Mouse (Mus musculus) megakaryocyte, embryonic 14.5 days (primary cell): ENCODE measurements around the gene Bnipl. TPM values are rescaled to one million over a fixed set of nuclear protein-coding genes. Genes with fewer than 3 reads are reported as not detected.
A peak's percentile ranks its signal among the peaks of the same experiment; 100 is the strongest.
"Not testable (repeated sequence)": the region's sequence is repeated elsewhere in the genome, so short reads cannot be mapped to it uniquely, and the experiment has no call there.

ENCODE experiments used
- H3K27me3 ChIP-seq: replicated peaks from 2 replicates; pipeline ENCODE3; 2012; ENCODE audit warnings: inconsistent platforms
- H3K36me3 ChIP-seq: replicated peaks from 2 replicates; pipeline ENCODE3; 2012; ENCODE audit warnings: low read length, inconsistent platforms, mixed read lengths
- H3K4me1 ChIP-seq: 2 replicates; pipeline ENCODE4 v1.6.1; 2012; ENCODE audit warnings: inconsistent platforms
- H3K4me3 ChIP-seq: replicated peaks from 2 replicates; pipeline ENCODE3; 2012; ENCODE audit warnings: moderate library complexity, mild to moderate bottlenecking, inconsistent platforms
- H3K9me3 ChIP-seq: 2 replicates; pipeline ENCODE4 v1.6.1; 2012; ENCODE audit warnings: inconsistent platforms
- FLI1 ChIP-seq: IDR thresholded peaks from 2 replicates; pipeline ENCODE4 v1.6.1; 2012; ENCODE audit warnings: low read length, inconsistent platforms, mixed read lengths
- GATA1 ChIP-seq: IDR thresholded peaks from 3 replicates; pipeline ENCODE4 v1.6.1; 2012; ENCODE audit warnings: mixed read lengths, low read length, inconsistent platforms, borderline replicate concordance
- polyA plus RNA-seq: library from polyadenylated mRNA; stranded (reverse); fragments of >175 nt; gene quantifications from 2 replicates; pipeline ENCODE4 v1.2.3, GENCODE M21; 2012; ENCODE audit warnings: low replicate concordance; ENCODE audit not compliant: insufficient read depth

Bnipl gene
- polyA plus RNA-seq, 1 experiment: 0.30 TPM

DNA sequence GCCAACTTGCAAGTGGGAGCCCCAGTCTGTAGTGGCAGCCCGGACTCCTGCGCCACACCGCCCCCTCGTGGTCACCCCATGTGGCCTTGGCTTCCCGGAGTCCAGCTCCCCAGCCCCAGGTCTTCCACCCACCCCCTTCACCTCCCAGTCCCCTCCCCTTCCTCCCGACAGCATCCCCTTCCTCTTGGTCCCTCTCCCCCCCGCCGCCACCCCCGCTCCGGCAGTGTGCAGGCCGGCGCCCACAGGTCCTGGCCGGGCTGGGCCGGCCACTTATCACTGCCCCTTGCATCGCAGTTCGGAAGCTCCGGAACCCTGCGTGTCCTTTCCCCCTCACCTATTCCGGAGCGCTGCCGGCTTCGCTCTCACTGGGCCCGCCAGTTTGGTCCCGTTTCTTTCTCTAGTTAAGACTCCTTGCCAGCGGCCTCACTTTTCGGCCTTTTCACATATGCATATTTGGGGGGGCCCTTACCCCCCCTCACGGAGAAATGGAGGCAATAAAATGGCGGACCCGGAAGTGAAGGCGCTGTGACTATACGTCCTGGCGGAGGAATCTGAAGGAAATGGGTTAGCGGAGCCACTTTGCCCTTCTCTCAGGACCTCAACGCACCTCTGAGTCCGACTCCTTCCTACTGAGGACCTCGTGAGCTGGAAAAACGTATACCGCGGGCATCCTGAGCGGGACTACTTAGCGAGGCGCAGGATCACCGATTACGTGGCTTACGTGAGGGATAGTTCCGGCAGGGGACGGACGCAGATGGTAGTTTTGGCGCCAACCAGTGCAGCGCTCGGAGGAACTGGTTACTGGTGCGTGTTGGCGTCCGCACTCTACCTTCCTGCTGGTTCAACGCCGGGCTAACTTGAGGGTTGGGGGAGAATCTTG is 33.5 kb downstream of the Bnipl start, which contains the start of gene Gabpb2:
TSS of gene Gabpb2 (minus strand) at position 662 of the 880 bp plus-strand sequence.
- no peaks in the 10 kb centered on the region for H3K9me3 ChIP-seq
- no peak for TF ChIP-seq GATA1
- TF ChIP-seq FLI1: peak; percentile 25; the same call in 1 of the 2 replicates
- H3K4me3 ChIP-seq: peak within 1 kb of the TSS; percentile 98
- H3K4me1 ChIP-seq: peaks cover 56% of the 10 kb centered on the region
- H3K27me3 ChIP-seq: no peaks in the 10 kb centered on the region
- peaks cover 64% of the 10 kb centered on the region for H3K36me3 ChIP-seq

GRCm38 (mm10) chr3:95216655-95217254 is 34.2 kb downstream of the Bnipl start:
- H3K36me3 ChIP-seq: peaks cover 65% of the 10 kb centered on the region
- H3K27me3 ChIP-seq: no peaks in the 10 kb centered on the region
- H3K9me3 ChIP-seq: no peaks in the 10 kb centered on the region
- peaks cover 48% of the 10 kb centered on the region for H3K4me1 ChIP-seq
- H3K4me3 ChIP-seq: peak overlapping the region; percentile 98
- TF ChIP-seq FLI1 (no peak), GATA1 (no peak)

GRCm38 (mm10) chr3:95213609-95213975 is 37.4 kb downstream of the Bnipl start:
- H3K4me3 ChIP-seq: no peak overlapping the region
- H3K27me3 ChIP-seq: no peaks in the 10 kb centered on the region
- peaks cover 24% of the 10 kb centered on the region for H3K4me1 ChIP-seq
- TF ChIP-seq GATA1: no peak
- TF ChIP-seq FLI1: no peak
- peaks cover 63% of the 10 kb centered on the region for H3K36me3 ChIP-seq
- no peaks in the 10 kb centered on the region for H3K9me3 ChIP-seq

DNA sequence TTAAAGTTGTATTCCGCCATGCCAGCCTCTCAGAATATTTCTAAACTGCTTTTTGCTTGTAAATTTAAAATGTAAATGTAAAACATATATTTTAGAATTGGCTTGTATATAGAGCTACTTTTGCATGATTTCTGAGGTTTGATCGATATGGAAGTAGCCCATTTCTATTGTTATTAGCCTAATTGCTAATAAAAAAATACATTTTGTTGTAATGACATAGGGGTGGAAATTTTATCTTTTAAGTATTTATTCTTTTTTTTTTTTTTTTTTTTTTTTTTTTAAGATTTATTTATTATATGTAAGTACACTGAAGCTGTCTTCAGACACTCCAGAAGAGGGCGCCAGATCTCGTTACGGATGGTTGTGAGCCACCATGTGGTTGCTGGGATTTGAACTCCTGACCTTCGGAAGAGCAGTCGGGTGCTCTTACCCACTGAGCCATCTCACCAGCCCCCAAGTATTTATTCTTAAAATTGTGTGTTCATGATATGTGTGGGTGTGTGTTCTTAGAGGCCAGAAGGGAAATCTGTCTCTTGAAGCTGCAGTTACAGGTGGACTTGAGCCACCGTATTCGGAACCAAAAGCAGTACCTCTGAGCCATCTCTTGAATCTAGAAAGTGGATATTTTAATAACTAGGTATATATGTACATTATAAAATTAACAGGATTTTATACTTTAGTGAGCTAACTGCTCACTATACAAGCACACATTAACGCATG is 37.9 kb downstream of the Bnipl start:
- peaks cover 67% of the 10 kb centered on the region for H3K36me3 ChIP-seq
- not testable (repeated sequence) for H3K9me3 ChIP-seq

DNA sequence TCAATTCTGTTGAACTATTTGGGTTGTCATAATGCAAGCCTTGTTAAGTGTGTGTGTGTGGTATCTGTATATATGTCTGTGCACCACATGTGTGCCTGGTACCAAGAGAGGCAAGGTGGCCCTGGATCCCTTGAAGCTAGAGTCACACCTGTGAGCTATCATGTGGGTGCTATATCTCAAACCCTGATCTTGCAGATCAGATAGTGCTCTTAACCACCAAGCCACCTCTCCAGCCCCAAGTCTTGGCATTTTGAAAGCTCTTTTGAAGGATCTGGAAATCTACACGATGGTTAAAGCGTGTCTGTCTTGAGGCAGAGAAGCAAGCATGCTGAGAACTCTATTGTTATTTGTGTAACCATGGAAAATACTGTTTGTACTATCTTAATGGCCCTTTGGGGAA is 40.4 kb downstream of the Bnipl start:
- H3K4me1 ChIP-seq: peaks cover 10% of the 10 kb centered on the region; the same call in 1 of the 2 replicates
- no peak overlapping the region for H3K4me3 ChIP-seq
- TF ChIP-seq GATA1 (no peak), FLI1 (no peak)
- H3K36me3 ChIP-seq: peaks cover 82% of the 10 kb centered on the region
- H3K27me3 ChIP-seq: no peaks in the 10 kb centered on the region
- no peaks in the 10 kb centered on the region for H3K9me3 ChIP-seq

More for the DNA sequence above, 37.9 kb downstream of the Bnipl start:
- H3K27me3 ChIP-seq, H3K4me3 ChIP-seq: not testable (repeated sequence)
- H3K4me1 ChIP-seq: peaks cover 19% of the 10 kb centered on the region

DNA sequence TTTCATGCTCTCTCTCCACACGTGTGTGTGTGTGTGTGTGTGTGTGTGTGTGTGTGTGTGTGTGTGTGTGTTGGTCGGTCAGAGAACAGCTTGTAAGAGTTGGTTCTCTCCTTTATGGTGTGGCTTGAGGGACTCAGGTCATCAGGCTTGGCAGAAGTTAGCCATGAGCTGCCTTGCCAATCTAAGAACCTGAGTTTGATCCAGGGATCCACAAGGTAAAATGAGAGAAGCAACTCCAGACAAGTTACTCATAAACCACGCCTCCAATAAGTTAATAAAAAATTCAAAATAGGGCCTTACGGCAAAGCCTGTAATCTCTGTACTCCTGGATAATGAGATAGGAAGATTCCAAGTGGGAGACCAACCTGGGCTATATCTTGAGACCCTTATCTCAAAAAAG is 42.7 kb downstream of the Bnipl start:
- no peaks in the 10 kb centered on the region for H3K9me3 ChIP-seq
- TF ChIP-seq GATA1 (no peak), FLI1 (no peak)
- no peak overlapping the region for H3K4me3 ChIP-seq
- peaks cover 84% of the 10 kb centered on the region for H3K36me3 ChIP-seq
- peaks cover 3% of the 10 kb centered on the region; the same call in 1 of the 2 replicates for H3K4me1 ChIP-seq
- H3K27me3 ChIP-seq: no peaks in the 10 kb centered on the region

DNA sequence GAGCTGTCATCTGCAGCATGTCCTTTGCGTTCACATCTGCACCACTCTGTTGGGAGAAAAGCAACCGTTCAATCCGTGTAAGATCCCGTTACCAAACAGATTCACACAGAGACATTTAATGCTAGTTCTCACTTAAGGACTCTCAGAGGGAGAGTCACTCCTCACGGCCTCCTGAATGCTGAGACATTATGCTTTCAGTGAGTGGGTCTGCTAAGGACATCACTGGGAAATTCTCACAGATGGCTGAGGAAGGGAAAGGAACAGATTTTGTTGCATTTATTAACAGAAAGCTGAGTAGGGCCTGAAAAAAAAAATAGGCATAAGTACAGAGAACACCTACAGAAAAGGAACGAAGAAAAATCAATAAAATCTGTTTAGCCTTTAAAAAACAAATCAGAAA is 47.1 kb downstream of the Bnipl start:
- H3K4me1 ChIP-seq: no peaks in the 10 kb centered on the region
- H3K27me3 ChIP-seq: no peaks in the 10 kb centered on the region
- no peaks in the 10 kb centered on the region for H3K9me3 ChIP-seq
- no peak for TF ChIP-seq GATA1
- TF ChIP-seq FLI1: no peak
- H3K4me3 ChIP-seq: no peak overlapping the region
- peaks cover 95% of the 10 kb centered on the region for H3K36me3 ChIP-seq

GRCm38 (mm10) chr3:95200562-95200961 is 50.4 kb downstream of the Bnipl start:
- no peaks in the 10 kb centered on the region for H3K27me3 ChIP-seq
- H3K4me3 ChIP-seq: no peak overlapping the region
- H3K9me3 ChIP-seq: no peaks in the 10 kb centered on the region
- TF ChIP-seq GATA1: no peak
- no peak for TF ChIP-seq FLI1
- peaks cover 97% of the 10 kb centered on the region for H3K36me3 ChIP-seq
- H3K4me1 ChIP-seq: 0 out of 2 replicates have a peak, but pooled peaks cover 4% of the 10 kb centered on the region

GRCm38 (mm10) chr3:95200132-95200531 is 50.9 kb downstream of the Bnipl start:
- H3K27me3 ChIP-seq: no peaks in the 10 kb centered on the region
- 0 out of 2 replicates have a peak, but pooled peaks cover 4% of the 10 kb centered on the region for H3K4me1 ChIP-seq
- no peak overlapping the region for H3K4me3 ChIP-seq
- H3K9me3 ChIP-seq: no peaks in the 10 kb centered on the region
- TF ChIP-seq GATA1: no peak
- TF ChIP-seq FLI1: no peak
- peaks cover 98% of the 10 kb centered on the region for H3K36me3 ChIP-seq
